Mouse (Mus musculus): Measurements from ENCODE around the gene Rfx4.

Gene Rfx4

GRCm38 (mm10) chr10:84755786-84756203, at the start of gene Rfx4:
Gene Rfx4, plus strand, starts transcription at chr10:84756062.
- no peak for DNase-seq (ENCODE audit: low read depth, low spot score)

- DNase-seq (ENCODE audit: low read depth, low spot score), result no peak
Observed at GRCm38 (mm10) chr10:84706543-84706942, 49.3 kb upstream of the Rfx4 start.

- DNase-seq (ENCODE audit: low read depth, low spot score), result no peak
Observed at GRCm38 (mm10) chr10:84707226-84707625, 48.6 kb upstream of the Rfx4 start.

- no peak for DNase-seq (ENCODE audit: low read depth, low spot score)
Observed at GRCm38 (mm10) chr10:84707752-84708530, 47.9 kb upstream of the Rfx4 start.

- no peak for DNase-seq (ENCODE audit: low read depth, low spot score)
Observed at GRCm38 (mm10) chr10:84710192-84710591, 45.7 kb upstream of the Rfx4 start.

- no peak for DNase-seq (ENCODE audit: low read depth, low spot score)
Observed at GRCm38 (mm10) chr10:84710827-84711226, 45.0 kb upstream of the Rfx4 start.

GRCm38 (mm10) chr10:84711479-84711878, 44.4 kb upstream of the Rfx4 start:
- DNase-seq (ENCODE audit: low read depth, low spot score), result no peak

GRCm38 (mm10) chr10:84711940-84712339, 43.9 kb upstream of the Rfx4 start:
- no peak for DNase-seq (ENCODE audit: low read depth, low spot score)

- DNase-seq (ENCODE audit: low read depth, low spot score), result no peak
Observed at GRCm38 (mm10) chr10:84712532-84712931, 43.3 kb upstream of the Rfx4 start.

- DNase-seq (ENCODE audit: low read depth, low spot score), result no peak
Observed at GRCm38 (mm10) chr10:84713043-84713442, 42.8 kb upstream of the Rfx4 start.

- no peak for DNase-seq (ENCODE audit: low read depth, low spot score)
Observed at GRCm38 (mm10) chr10:84715639-84716038, 40.2 kb upstream of the Rfx4 start.

- no peak for DNase-seq (ENCODE audit: low read depth, low spot score)
Observed at GRCm38 (mm10) chr10:84716581-84716980, 39.3 kb upstream of the Rfx4 start.

GRCm38 (mm10) chr10:84722711-84723110, 33.2 kb upstream of the Rfx4 start:
- DNase-seq (ENCODE audit: low read depth, low spot score), result no peak

- DNase-seq (ENCODE audit: low read depth, low spot score), result no peak
Observed at GRCm38 (mm10) chr10:84727005-84727404, 28.9 kb upstream of the Rfx4 start.

- DNase-seq (ENCODE audit: low read depth, low spot score), result no peak
Observed at GRCm38 (mm10) chr10:84727760-84728159, 28.1 kb upstream of the Rfx4 start.

- DNase-seq (ENCODE audit: low read depth, low spot score), result no peak
Observed at GRCm38 (mm10) chr10:84730078-84730477, 25.8 kb upstream of the Rfx4 start.

GRCm38 (mm10) chr10:84730956-84731355, 24.9 kb upstream of the Rfx4 start:
- no peak for DNase-seq (ENCODE audit: low read depth, low spot score)

GRCm38 (mm10) chr10:84733511-84733910, 22.4 kb upstream of the Rfx4 start:
- DNase-seq (ENCODE audit: low read depth, low spot score), result no peak

- no peak for DNase-seq (ENCODE audit: low read depth, low spot score)
Observed at GRCm38 (mm10) chr10:84754851-84755785, 744 bp upstream of the Rfx4 start.

- DNase-seq (ENCODE audit: low read depth, low spot score), result no peak
Observed at GRCm38 (mm10) chr10:84756435-84757095, 703 bp downstream of the Rfx4 start.

GRCm38 (mm10) chr10:84757426-84758199, 1.8 kb downstream of the Rfx4 start:
- no peak for DNase-seq (ENCODE audit: low read depth, low spot score)

- no peak for DNase-seq (ENCODE audit: low read depth, low spot score)
Observed at GRCm38 (mm10) chr10:84758200-84758468, 2.3 kb downstream of the Rfx4 start.

Measured in c-Kit-negative CD71-positive TER-119-positive erythroid progenitor cells, embryonic 14.5 days (primary cell).